Mouse (Mus musculus) layer of hippocampus, adult 9-10 months (tissue): Measurements from ENCODE around the gene Gm973.
"Not testable (repeated sequence)": the region's sequence is repeated elsewhere in the genome, so short reads cannot be mapped to it uniquely, and the experiment has no call there.

ENCODE experiments used
- DNase-seq: peaks from one replicate; pipeline ENCODE4 v3.0.0; 2022; ENCODE audit warnings: low spot score

Gm973 gene

GRCm38 (mm10) chr1:59589271-59589670 lies 73.2 kb downstream of the Gm973 start:
- no peak for DNase-seq

- DNase-seq, result no peak
Measured at GRCm38 (mm10) chr1:59592359-59592758, 76.3 kb downstream of the Gm973 start.

DNA sequence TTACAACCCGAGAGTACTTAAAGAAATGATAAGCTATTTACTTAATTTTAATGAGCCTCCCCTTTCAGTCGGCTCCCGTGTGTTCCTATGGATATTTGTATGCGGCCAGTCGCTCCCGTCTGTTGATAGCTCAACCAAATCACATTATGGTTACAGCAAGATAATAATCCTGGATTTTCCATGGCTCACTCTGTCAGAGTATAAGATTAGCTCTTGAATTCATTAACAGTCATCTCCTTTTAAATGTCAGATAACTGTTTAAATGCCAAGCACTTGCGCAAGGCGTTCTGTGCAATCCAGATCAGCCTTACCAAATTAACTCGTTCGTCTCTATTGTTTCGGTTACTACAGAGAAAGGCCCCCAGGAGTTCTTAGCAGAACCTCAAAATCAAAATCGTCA lies 76.8 kb downstream of the Gm973 start:
- DNase-seq, result no peak

- no peak for DNase-seq
Measured at GRCm38 (mm10) chr1:59593622-59594035, 77.6 kb downstream of the Gm973 start.

DNA sequence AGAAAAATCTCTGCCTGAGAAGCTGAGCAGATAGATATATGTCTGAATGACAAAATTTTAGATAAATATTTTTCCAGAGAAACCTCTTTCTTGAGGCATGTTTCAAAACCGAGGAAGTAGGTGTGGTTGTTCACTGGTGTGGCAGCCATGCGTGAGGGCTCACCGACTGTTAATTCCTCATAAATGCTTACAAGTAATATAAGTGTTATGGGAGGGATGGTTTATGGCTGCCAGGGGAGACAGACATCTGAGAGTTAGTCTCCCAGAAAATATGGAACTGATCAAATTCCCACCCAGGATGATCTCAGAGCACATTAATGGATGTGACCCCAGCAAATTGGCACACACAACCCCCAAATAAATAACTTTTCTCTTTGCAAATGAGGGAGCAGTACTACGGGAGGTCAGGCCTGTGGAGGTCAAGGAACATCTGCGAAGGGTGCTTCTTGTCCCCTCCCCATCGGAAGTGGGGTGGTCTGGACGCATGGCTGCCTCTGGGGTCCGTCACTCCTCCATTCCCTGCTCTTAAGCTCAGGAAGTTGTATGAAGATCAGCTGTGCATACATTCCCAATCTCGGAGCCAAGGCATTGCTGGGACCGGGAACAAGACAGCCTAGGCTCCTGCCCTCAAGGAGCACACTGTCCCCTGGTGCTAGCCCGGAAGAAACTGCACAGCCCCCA lies 78.7 kb downstream of the Gm973 start:
- DNase-seq, result no peak

DNA sequence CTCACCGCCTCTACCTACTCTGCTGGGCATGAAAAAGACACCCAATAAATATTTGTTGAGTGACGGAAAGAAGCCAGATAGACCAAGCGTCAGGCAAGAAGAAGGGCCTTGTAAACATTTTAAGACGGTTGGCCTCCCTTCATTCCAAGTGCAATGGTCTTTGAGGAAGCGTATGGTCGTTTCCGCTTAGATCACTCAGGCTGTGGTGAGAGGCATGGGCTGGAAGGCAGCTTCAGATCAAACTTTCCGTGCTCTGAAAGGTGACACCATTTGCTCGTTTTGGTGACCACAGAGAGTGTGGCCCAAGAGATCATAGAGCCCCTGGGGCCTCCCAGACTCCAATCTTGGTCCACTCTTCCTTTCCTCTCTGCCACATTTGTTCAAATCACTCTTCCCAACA lies 79.5 kb downstream of the Gm973 start:
- DNase-seq, result no peak

DNA sequence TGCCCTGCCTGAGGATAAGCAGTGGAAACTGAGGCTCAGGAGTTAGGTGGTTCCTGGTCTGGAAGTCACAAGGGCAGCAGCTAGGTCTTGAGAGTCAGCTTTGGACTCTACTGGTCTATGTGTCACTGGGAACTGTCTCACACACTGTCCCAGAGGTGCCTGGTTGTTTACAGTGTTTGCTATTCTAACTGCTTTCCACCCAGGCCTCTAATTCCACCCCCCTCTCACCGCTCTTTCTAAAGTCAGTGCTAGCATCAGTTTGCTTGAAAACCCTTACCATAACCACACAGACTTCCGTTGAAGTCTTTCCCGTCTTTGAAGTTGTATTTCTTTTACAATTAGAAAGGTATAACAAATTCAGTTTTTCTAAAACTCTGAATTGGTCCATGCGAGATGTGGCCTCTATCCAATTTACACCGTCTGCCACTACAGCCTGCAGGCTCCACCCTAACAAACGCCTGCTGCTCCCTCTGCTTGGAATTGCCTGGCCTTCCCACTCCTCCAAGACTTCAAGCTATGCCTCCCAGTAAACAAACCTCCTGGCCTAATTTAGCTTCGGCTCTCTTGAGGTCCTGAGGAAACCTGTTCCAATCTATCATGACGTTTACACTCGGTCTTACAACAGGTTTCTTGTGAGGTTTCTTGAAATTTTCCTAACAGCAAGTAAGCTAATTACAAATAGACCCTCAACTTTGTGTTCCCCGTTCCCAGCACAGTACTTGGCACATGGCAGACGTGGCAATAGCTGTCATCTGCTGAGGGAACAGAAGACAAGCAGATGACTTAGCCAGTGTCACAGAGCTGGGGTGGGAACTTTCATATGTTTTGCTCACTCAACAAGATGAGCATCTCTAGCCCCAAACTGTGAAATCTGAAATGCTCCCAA lies 86.7 kb downstream of the Gm973 start:
- peak; percentile 27 for DNase-seq

- DNase-seq, result no peak
Measured at GRCm38 (mm10) chr1:59603417-59603712, 87.3 kb downstream of the Gm973 start.

DNA sequence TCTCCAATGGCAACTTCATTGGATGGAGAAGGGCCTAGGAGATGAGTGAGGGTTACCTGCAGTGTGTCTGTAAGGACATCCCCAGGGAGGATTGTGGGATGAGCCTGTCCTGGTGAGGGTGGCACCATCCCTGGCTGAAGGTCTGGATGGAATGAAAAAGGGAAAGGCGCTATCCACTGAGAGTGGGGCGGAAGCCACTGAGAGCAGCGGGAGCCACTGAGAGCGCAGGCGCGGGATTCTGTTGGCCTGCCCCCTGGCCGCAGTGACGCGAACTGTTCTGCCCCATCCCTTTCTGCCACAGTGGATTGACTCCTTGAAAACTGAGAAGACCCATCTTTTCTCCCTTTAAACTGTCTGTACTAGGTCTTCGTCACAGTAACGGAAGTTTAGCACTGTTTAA lies 87.8 kb downstream of the Gm973 start:
- DNase-seq, result no peak

GRCm38 (mm10) chr1:59606479-59606878 lies 90.4 kb downstream of the Gm973 start:
- no peak for DNase-seq

DNA sequence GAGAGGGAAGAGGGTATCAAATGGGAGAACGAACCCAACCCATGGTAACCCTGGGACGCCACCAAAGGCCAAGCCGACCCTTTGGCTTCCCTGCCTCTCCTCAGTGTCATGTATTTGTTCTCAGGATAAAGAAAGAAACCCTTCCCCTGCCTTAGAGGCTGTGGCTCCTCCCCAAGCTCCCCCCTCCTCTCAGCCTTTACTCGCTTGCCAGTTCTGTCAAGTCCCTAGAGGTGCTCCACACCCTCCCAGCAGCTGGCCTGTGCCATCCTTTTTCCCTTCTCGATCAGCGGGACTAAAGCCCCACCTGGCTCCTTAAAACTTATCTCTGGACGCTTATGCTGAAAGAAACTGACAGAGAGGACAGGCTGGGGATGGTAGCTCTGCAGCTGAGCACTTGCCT lies 91.0 kb downstream of the Gm973 start:
- DNase-seq, result no peak

GRCm38 (mm10) chr1:59608125-59608762 lies 92.2 kb downstream of the Gm973 start:
- no peak for DNase-seq

DNA sequence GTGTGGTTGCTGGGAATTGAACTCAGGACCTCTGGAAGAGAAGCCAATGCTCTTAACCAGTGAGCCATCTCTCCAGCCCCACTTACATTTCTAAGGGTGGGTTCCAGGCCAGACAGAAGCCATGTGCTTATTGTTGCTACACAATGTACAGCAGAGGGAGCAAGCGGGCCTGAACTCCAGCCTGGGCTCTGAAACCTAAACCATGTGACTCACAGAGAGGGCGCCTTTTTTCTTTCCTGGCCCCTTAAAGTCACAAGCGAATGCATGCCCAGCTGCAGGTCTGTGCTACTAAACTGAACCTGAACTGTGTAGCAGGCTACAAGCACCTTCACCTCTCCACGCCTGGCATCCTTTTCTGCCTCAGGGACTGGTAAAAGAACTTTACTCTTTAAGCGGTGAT lies 92.9 kb downstream of the Gm973 start:
- DNase-seq, result no peak

DNA sequence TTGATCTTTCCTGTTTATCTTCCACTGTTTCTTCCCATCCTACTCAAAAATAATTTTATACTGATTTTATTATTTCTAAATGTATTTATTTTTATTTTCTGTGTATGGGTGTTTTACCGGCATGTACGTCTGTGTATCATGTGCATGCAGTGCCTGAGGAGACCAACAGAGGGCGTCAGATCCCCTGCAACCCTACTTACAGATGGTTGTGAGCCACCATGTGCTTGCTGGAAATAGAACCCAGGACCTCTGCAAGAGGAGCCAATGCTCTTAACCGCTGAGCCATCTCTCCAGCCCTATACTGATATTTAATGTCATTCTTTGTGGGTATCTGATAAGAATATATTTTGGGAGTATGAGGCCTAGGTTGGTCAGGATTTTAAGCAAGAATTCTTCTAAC lies 93.4 kb downstream of the Gm973 start:
- DNase-seq, result no peak

DNA sequence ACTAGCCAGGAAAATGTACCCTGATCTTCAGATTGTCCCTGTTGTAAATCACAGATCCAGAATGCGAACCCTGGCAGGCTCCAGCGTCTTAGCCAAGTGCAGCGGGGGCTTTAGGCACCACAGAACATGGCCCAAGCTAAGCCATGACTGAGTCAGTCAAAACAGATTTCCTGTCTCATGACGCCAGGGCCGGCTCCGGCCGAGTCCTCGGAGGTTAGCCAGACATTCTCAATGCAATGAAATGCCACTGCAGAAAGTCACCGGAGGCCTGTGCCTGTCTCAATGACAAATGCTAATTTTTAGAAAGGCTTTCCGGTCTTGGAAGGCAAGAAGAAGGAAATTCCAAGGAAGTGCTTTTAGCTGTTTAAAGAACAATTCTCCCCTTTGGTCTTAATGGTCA lies 93.8 kb downstream of the Gm973 start:
- DNase-seq, result no peak

- no peak for DNase-seq
Measured at GRCm38 (mm10) chr1:59610929-59611328, 94.9 kb downstream of the Gm973 start.

GRCm38 (mm10) chr1:59613795-59614194 lies 97.7 kb downstream of the Gm973 start:
- no peak for DNase-seq

DNA sequence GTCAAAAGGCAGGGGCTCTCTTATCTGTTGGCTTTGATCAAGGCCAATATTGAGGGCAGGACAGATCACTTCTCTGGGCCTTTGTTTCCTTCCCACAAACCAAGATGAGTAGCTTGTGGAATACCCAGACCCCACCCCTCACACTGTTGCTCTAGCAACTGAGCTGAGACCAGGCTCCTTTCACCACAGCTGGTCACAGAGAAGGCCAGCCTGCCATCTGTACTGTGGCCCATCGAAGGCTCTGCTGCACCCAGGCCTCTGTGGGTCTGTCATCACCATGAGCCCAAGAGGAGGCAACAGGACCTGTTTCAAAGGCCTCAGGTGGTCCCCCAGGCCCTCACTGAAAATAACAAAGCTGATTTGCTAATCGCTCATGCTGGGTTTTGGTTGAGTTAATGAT lies 99.0 kb downstream of the Gm973 start:
- DNase-seq, result no peak

GRCm38 (mm10) chr1:59619201-59619600 lies 103.1 kb downstream of the Gm973 start:
- no peak for DNase-seq

GRCm38 (mm10) chr1:59623325-59624017 lies 107.4 kb downstream of the Gm973 start:
- DNase-seq, result peak; percentile 52

DNA sequence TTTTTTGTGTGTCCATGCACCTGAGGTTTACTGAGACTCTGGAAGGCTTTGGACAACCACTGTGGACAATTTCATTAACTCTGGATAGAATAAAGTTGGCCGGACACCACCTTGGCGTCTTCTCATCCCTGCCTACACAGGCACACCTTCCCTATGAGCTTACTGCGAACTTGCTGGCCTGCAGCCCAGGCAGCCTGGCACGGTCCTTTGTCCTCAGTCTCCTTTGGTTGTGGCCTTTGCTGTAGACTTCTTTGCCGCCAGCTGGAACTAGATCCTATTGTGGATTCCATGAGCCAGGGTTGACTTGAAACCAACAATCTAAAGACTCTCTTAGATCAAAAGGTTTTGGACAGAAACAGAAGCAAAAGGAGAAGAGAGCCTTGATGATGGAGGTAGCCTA lies 109.3 kb downstream of the Gm973 start:
- DNase-seq, result no peak

- DNase-seq, result no peak
Measured at GRCm38 (mm10) chr1:59629194-59629593, 113.1 kb downstream of the Gm973 start.

DNA sequence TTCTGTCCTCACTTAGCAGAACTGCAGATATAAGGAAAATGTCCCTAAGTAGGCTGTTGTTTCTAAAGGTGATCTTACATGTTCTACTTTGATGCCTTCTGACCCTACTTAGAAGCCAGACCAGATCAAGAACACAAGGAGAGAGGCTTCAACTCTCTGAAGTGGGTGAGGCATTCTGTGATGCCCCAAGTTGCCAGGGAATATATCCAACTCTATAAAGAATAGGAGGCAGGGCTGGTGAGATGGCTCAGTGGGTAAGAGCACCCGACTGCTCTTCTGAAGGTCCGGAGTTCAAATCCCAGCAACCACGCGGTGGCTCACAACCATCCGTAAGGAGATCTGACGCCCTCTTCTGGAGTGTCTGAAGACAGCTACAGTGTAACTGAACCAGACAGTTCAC lies 114.3 kb downstream of the Gm973 start:
- not testable (repeated sequence) for DNase-seq
